Mouse (Mus musculus) fibroblast of lung, adult 2 months (primary cell): ENCODE results near the gene Samd5.

ENCODE experiments used
- DNase-seq: peaks from one replicate; pipeline ENCODE4 v3.0.0-alpha.2; 2011; ENCODE audit warnings: low read depth

The Samd5 gene

DNA sequence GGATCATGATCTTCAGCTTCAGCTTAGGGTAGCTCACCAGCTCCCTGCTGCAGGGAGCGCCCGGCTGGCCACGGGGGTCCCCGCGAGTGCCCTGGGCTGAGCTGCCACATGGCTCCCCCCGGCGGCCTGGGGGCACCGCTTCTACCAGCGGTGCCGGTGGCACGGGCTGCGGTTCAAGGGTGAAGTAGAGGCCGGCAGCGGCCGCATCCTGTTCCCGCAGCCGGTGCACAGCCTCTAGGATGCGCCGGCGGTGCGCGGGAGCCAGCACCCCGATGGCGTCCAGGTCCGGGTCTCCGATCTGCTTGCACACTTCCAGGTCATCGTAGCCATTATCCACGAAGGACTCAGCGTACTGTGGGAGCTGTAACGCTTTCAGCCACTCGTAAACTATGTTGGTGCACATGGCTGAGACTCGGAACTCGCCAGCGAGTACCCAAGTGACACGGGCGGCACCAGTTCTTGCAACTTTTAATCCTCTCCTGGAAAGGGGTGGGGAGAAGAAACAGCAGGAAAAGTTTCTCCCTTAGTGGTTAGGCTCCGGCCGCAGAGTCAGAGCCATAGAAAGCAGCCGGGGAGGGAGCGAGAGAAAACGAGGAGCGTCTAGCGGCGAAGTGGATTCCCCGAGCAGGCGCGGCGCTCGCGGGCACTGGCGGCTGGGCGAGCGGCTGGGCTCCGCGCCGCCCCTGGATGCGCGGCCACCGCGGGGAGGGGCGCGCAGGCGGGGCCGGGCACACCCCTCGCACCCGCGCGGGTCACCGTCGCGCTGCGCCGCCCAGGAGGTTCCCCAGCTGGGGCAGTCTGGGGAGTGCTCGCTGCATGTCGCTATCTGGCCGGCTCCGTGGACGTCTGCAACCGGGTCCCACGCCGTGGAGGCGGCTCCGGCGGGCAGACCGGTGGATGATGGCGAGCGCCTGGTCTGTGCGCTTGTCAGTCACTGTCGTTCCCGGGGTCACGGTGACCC is at the start of gene Samd5:
Gene Samd5 (minus strand): TSS at position 648 of the 961 bp plus-strand sequence.
- no peak for DNase-seq

DNA sequence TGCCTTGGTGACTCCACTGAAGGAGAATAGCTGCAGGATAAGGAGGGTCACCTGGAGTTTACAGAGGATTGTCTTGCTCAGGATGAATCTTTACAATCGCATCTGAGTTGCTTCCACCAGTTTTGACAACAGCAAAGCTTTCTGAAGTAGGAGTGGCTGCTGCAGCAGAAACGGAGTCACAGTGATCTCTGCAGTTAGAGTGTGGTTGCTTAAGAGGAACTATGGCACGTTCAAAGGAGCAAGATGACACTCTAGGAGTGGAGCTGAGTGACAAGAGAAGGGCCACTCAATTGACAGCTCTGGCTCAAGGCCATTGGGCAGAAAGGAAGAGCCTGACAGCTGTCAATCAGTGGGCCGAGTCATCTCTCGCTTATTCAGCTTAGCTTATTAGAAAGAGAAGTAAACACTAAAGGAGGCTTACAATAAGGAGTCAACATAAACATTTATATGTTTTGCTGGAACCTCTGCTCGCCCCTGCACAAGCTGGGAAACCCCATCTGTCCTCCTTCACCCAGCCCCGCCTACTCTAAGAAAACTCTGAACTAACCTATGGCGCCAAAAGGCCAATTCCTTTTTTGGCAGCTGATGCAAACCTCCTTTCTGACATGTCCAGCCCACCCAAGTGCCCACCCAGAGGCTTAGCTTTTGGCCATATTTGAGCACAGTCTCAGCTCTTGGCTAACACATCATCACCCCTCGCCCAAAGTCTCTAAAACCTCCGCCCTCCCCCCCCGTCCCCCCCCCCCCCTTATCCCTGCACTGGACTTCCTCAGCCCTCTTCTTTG is 47.7 kb upstream of the Samd5 start:
- DNase-seq, result no peak

DNA sequence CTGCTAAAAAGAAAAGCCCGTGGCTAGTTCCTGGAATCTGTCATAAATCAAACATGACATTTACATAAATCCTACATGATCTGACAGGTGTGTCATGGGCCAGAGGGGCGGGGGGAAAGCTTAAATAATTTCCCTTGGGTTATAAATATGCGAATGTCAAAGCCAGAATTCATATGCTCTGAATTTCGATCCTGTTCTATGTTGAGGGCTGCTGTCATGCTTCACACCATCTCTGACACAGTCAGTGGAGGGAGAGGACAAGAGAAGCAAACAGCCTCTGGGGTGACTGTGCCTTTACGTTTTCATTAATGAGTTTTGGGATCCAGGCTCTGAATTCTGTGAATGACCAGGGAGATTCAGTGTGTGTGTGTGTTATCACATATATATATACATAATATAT is 45.0 kb upstream of the Samd5 start:
- DNase-seq, result no peak

DNA sequence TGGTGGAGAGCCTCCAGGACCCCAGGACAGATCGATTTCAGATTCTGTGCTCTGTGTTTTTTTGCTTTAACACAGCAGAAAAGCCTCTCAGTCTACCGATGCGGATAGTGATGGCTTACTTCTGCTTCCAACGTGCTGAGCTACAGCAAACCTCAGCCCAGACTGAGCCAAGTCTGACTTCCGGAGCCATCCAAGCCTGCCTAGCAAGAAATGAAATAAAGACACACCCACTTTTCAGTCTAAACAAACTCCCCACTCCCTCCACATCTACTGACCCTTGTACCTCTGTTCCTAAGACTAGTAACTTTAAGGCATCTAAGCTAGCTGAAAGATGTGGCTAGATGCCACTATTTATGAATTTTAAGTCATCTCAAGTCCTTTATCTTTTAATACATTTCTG is 43.1 kb upstream of the Samd5 start:
- DNase-seq, result no peak

DNA sequence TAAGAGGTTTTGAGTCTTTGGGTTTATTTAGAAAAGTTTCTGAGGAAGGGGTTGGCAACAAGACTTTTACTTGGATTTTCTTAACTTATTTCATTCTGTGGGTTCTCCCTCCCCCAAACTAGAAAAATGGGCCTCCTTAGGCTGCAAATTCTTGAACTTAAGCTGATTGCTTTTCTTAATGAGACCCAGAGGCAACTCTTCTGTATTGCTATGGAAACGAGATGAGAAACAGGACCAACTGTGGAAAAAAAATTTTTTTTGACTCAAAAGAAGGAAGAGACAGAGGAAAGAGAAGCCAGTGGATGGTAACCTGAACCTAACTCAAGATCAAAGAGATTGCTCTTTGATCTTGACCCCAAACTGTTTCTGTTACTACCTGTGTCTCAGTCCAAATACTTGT is 29.9 kb upstream of the Samd5 start:
- DNase-seq, result no peak

DNA sequence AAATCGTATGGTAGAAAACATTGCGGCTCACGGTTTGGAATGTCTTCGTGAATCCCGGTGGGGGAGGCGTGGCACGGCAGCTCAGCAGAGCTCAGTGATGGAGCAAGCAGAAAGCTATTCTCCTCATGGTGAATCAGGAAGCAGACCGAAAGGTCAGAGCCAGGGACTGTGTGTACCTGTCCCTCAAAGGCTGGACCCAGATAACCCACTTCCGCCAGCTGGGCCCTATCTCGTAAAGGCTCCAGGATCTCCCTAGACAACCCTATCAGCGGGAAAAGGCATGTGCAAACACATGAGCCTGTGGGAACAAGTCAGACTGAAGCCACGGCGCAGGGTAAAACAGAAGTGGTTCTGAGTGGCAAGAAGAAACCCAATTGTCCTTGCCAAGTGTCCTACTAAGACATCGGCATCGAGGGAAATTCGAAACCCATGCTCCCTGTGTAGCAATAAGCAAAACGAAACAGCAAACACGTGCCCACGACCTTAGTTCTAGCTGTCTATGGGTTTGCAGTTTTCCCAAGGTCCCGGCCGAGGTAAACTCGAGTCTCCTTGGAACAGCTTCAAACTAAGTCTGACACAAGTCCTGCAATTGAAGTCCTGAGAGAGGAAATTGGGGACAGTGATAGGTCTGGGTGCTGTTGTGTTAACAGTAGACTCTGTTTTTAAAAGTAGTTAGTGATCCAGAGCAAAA is 24.2 kb upstream of the Samd5 start:
- no peak for DNase-seq

DNA sequence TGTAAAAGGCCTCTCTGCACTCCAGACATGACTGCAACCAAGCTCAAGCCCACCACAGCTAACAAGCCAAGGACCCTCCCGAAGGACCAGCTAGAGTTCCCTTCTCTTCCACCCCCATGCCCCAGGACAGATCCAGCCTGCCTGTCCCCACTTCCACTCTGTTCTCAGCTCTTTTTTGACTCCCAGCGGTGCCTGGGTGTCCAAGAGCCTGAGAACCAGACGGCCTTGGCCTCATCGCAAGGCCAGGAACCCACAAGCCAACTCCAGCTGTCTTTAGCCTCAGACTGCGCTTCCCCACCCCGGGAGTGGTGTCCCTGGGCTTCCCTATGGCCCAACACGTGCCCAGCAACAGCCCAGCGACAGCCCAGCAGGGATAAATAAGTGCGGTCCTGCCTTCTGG is 23.1 kb upstream of the Samd5 start:
- DNase-seq, result no peak

DNA sequence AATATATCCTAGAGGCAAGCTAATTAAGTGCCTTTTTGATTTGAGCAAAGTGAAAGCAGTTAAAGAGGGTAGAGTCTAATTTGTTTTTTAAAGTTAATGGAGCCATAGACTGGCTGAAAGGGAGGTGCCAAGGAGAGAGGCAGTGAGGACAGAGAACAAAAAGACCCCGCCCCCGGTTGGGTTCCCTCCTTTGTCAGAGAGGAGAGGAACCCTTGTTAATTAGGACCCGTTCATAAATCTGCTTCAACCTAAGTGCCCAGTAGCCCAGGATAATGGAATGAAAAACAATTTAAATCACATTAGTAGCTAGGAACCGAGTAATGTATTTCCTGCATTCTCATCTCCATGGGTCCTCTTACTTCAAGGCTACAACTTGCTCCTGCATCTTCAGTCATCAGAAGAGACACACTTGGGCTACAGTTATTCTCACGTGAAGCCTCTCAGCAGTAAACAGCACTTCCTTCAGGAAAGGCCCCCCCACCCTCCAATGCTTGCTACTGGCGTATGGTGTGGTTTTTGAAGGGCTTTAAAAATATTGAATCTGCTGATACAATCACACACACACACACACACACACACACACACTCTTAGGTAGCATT is 21.6 kb upstream of the Samd5 start:
- no peak for DNase-seq

DNA sequence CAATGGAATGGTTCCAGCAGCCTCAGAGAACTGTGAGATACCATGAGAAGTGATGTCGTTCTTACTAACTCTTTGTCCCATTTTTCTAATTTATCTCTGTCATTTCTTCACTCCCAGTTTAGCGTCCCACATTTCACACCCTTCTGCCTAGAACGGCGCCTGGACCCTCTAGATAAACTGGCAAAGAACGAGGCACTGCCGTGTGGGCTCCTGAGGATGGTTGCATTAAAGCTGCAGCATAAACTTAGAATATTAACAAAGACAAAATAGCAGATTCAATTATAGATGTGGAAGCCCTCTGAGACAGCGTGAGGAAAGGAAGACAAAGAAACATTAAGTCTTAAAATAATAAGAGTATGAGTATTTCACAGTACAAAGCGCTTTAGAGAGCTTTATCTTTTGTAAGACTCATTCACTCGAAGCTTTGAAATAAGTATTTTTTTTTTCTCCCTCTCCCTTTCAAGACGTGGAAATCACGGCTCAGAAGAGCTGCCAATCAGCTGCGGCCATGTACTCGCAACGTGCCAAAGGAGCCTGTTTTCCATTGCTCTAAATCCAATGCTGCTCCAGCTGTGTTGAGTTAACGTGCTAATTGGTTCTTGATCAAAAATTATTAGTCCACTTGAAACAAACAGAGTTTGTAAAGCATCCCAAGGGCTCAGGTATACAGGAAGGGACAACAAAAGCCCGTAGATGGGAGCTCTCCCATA is 19.1 kb upstream of the Samd5 start:
- DNase-seq, result no peak

DNA sequence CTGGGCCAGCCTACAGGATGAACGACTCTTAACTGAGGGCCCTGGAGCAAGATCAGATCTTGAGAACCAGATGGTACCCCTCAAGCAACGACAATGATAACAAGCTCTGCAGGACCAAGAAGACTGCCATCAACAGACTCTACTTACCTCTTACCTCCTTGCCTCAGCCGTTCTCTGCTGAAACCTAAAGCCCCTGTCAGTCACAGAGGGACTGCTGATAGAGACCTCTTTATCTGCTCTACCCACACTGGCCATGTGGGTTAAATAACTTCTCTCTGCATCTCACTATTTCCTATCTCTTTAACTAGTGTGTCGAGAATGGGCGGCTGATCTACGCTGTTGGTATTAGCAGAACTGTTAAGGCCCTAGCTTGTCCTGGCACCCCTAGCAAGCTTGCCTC is 5.9 kb upstream of the Samd5 start:
- no peak for DNase-seq

DNA sequence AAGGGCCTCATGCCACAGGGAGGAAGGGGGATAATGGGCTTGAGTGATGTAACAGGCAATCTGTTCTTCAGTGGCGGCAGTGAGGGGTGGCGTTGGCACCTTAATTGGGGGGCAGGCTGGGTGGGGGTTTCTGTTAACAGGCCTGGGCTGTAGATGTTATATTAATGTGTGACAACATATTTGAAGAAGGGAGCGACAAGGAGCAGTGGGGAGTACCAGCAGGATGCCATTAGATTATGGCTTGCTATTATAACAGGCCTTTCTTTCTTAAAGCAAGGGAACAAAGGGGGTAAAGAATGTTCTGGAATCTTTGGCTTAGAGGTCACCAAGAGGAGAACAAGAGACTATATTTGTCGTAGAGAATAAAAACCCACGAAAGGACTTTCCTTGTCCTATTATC is 4.9 kb upstream of the Samd5 start:
- no peak for DNase-seq

DNA sequence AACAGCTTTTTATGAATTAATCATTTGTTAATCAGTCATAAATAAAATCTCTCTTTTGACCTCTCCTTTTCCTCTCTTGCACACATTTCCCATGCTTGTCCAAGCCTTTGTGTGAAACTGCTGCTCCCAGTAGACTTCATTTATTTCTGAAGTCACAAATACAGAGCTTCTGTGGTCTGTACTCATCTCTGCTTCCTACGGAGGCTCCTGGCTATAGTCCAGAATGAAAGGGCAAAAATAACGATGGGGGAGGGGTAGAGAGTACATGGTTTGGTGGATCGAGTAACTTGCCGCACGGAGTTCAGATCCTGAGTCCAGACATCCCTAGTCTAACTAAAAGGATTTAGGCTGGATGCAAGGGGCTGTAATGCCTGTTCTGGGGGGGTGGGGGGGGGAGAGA is 3.1 kb upstream of the Samd5 start:
- DNase-seq, result no peak

DNA sequence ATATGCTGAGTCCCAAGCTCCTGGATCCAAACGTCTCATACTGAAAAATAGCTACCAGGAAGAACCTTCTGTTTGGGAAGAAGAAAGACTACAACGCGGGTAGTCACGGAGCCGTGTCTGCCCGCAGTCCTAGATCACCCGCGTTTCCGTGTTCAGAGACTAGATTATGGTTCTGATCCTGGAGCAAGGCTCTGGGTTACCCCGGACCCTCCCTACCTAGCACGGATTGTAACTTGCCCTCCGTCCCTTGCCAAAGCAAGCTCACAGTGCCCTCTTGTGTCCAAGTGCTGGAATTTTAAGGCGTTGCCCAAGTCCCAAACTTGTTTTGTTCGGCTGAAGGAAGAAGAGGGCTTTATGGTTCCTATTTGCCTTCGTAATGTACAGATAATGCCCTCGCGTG is 1.9 kb upstream of the Samd5 start:
- DNase-seq, result peak; percentile 42

DNA sequence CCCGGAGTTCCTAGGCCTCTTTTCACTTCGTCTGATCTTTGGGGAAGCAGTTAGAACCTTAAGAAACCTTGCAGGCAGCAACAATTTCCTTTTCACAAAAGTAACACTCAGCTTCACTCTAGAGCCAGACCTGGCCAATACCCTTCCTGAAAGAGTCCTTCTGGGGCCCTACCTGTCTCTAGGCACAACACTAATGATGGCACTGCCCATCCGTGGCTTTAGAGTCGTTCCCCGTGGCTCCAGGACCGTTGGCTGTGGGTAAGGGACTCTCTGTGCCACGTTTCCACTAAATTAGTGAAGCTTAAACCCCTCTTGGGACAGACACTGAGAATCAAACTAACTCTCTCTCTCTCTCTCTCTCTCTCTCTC is 1.4 kb upstream of the Samd5 start:
- no peak for DNase-seq

DNA sequence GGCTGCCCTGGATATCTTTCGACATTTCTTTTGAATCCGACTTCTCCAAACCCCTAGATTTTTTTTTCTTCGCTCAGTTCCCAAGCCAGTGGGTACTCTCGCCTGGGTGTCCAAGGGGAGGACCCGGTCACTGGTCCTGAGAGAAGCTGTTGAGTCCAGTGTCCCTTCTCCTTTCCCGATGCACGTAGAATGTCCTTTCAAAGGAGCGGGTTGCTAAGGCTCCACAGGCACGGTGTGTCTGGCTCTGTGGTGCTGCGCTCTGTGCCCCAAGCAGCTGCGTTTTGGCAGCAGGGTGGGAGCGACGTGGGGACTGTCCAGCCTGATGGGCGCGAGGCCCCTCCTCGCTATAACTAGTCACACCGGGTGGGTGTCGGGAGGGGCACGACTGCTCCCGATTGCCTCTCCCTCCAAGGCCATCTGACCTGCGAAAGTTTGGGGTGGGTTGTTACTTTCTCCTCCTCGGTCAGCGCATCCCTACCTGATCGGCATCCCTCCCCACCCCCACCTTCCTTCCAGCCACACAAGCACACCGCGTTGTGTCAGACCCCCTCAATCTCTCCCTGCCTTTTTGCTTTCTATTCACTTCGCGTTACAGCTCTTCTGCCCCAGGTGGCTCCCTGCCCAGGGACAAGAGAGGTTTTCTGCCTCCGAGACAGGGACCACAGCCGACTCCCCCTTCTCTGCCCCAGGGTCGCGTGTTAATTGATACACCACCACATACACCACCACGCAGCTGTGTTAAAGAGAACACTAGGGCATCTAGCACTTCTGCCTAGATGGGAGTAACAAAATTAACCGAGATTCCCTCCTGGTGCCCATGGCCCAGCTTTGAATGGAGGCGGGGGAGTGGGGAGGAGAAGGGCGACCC is 776 bp upstream of the Samd5 start:
- no peak for DNase-seq

DNA sequence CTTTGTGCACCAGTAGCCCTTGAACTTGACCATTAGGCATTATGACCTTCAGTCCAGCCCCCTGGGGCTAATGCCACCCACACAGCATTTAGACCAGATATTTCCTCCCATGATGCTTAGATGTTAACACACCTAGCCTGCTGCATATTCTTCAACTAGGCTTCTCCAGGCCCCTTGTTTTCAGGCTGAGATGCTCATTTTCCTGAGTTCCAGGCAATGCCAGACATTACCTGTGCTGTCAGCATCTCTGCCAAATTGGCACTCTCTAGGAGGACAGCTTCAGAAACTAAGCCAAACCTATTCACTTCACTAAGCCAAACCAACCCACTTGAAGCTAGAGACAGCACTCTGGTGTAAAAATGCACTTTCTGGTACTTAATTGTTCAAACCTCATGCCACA is 1.7 kb downstream of the Samd5 start:
- no peak for DNase-seq

DNA sequence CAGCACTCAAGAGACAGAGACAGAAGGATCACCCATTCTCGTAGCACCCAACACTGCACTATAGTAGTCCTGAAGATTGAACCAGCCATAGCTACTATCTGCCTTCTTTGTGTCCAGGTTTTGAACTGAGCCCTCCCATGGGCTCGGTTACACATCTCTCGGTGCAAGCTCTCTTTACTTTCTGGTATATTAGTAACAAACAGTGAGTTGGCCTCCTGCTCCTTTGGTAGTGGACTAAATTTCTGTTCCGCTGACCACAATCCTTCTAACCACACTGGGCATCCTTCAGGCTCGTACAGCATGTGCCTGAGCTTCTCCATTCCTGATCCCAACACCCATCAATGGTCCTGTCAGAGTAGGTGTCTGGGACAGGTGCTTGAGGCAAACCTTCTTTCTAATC is 2.3 kb downstream of the Samd5 start:
- DNase-seq, result no peak

DNA sequence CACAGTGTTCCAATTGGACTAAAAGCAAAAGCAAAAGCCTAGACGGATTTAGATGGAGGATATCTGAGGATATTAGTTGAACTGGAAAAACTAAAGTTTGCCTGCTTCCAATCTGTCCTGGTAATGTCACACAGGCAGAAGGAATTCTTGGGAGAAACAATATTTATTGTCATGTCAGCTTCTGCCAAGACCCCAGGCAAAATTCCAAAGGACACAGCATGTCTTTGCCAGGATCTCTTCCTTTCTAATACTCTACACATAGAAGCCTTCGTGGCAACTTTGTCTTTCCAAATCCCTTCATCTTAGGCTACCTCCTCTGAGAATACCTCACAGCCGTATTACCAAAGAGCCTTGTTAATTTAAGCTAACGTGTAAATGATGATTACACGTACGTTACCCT is 4.7 kb downstream of the Samd5 start:
- DNase-seq, result no peak

DNA sequence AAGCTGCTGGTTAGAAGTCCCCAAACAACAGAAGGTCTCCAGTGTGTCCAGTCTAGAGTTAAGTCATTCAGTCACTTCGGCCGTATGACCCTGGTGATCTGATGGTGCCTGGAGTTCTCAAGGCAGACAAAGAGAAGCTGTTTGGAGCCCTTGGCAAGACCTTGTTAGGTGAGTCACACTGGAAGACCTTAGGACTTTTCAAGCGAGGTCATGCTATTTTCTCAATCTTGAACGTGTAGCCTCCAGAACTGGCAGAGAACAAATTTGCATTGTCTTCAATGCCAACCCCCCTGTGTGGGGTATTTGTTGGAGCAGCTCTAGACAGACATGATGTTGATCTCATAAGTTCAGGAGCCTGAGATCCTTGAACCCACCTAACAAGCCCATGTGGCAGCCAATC is 6.2 kb downstream of the Samd5 start:
- DNase-seq, result no peak

DNA sequence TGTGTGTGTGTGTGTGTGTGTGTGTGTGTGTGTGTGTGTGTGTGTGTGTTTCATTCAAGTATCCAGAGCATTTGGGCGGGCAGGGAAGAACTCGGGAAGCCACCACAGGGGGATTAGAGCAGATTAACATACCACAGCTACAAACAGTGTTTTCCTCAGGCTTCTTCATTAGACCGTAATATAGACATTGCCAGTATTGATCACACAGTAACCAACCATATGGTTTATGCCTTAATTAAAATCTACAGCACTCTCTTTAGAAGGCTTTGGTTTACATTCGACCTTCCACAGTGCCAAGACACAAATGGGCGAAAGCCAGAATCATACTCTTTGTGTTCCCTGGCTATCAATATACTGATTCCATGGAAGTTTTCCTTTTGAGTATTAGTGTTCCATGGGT is 22.1 kb downstream of the Samd5 start:
- no peak for DNase-seq
